Mouse (Mus musculus) liver, embryonic 15.5 days (tissue): ENCODE measurements at regions not wholly inside any gene's neighbourhood (a gene's known extent, or its start where the extent isn't known, plus 50 kb on each side); places are given as distances from the start of the nearest gene placed in this dataset.

ENCODE experiments used
- ATAC-seq: fragments of 200-750 bp; cut with Nextera tagmentation; 2 replicates; pipeline ENCODE4 v1.8.0; 2017; ENCODE audit warnings: moderate number of reproducible peaks, mild to moderate bottlenecking, moderate library complexity; ENCODE audit not compliant: insufficient read depth
- H3K27ac ChIP-seq: fragments of 300-500 bp; sonication (generic); replicated peaks from 2 replicates; pipeline ENCODE4 v1.5.1; 2015; ENCODE audit warnings: mild to moderate bottlenecking, inconsistent platforms
- H3K27me3 ChIP-seq: fragments of 300-500 bp; sonication (generic); 2 replicates; pipeline ENCODE4 v1.6.1; 2015; ENCODE audit warnings: mild to moderate bottlenecking, inconsistent platforms
- H3K36me3 ChIP-seq: fragments of 300-500 bp; sonication (generic); replicated peaks from 2 replicates; pipeline ENCODE4 v1.6.1; 2015; ENCODE audit warnings: moderate library complexity, mild to moderate bottlenecking, inconsistent platforms
- H3K4me1 ChIP-seq: fragments of 300-500 bp; sonication (generic); replicated peaks from 2 replicates; pipeline ENCODE4 v1.6.1; 2015; ENCODE audit warnings: inconsistent platforms
- H3K4me2 ChIP-seq: fragments of 300-500 bp; sonication (generic); 2 replicates; pipeline ENCODE4 v1.6.1; 2015; ENCODE audit warnings: moderate library complexity, mild to moderate bottlenecking, inconsistent platforms
- H3K4me3 ChIP-seq: fragments of 300-500 bp; sonication (generic); replicated peaks from 2 replicates; pipeline ENCODE4 v1.5.1; 2015; ENCODE audit warnings: mild to moderate bottlenecking, inconsistent platforms
- H3K9ac ChIP-seq: fragments of 300-500 bp; sonication (generic); 2 replicates; pipeline ENCODE4 v1.6.1; 2015; ENCODE audit warnings: moderate library complexity, mild to moderate bottlenecking, inconsistent platforms
- H3K9me3 ChIP-seq: fragments of 300-500 bp; sonication (generic); replicated peaks from 2 replicates; pipeline ENCODE4 v1.6.1; 2016; ENCODE audit warnings: inconsistent platforms
- WGBS: fragments of 180-500 bp; shearing (Covaris S2); methylation state at CpG from one replicate; pipeline ENCODE4 v1.1.7; 2015; ENCODE audit warnings: mixed read lengths; ENCODE audit not compliant: insufficient replicate concordance; 5-methylcytosine and 5-hydroxymethylcytosine counted together

- Histone ChIP-seq H3K36me3 (no peaks in the 10 kb centered on the region), H3K4me1 (no peaks in the 10 kb centered on the region), H3K27me3 (no peaks in the 10 kb centered on the region), H3K4me3 (no peak overlapping the region), H3K9ac (no peak overlapping the region), H3K9me3 (no peaks in the 10 kb centered on the region), H3K4me2 (no peak overlapping the region), H3K27ac (no peak overlapping the region)
- WGBS: 37% methylated on average over 7 of the region's 7 CpGs
- no peak for ATAC-seq
Observed at GRCm38 (mm10) chr3:130936336-130936735, 173.9 kb upstream of the Lef1 start.

GRCm38 (mm10) chr3:130935926-130936315, 174.3 kb upstream of the Lef1 start:
- H3K9ac ChIP-seq: no peak overlapping the region
- H3K9me3 ChIP-seq: no peaks in the 10 kb centered on the region
- no peak overlapping the region for H3K4me3 ChIP-seq
- no peaks in the 10 kb centered on the region for H3K27me3 ChIP-seq
- ATAC-seq: no peak
- H3K36me3 ChIP-seq: no peaks in the 10 kb centered on the region
- H3K4me2 ChIP-seq: no peak overlapping the region
- WGBS: 68% methylated on average over 11 of the region's 11 CpGs
- H3K4me1 ChIP-seq: no peaks in the 10 kb centered on the region
- H3K27ac ChIP-seq: no peak overlapping the region

DNA sequence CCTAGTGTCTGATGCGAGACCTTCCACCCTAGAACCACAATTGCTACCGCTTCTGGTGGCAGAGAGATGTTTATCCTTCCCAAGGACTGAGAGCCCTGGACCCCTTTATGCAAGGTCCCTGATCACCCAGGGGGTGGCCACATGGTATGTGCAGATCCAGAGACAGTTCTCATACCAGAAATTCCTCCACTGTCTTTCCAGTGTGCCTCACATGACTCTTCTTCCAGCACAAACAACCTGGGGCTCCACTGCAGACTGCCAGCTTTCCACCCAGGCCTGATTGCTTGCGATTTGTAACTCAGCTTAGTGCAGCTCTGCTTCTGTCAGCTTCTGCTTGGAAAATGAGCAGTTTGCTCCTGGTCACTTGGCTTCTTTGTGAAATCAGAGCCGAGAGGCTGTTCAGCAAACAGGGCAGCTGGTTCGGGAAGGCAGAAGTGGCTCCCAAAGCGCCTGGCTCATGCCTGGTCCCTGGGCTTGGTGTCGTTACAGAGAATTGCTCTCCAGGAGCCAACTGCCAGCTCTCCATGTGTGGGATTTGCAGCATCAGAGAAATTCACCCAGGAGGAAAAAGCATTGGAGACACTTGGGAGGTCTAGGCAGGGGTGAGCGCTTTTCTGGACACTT, 174.9 kb upstream of the Lef1 start:
- no peaks in the 10 kb centered on the region for H3K36me3 ChIP-seq
- no peaks in the 10 kb centered on the region for H3K27me3 ChIP-seq
- H3K4me1 ChIP-seq: no peaks in the 10 kb centered on the region
- no peaks in the 10 kb centered on the region for H3K9me3 ChIP-seq
- no peak overlapping the region for H3K4me2 ChIP-seq
- ATAC-seq: no peak
- H3K4me3 ChIP-seq: no peak overlapping the region
- no peak overlapping the region for H3K9ac ChIP-seq
- H3K27ac ChIP-seq: no peak overlapping the region
- 50% methylated on average over 8 of the region's 8 CpGs for WGBS

DNA sequence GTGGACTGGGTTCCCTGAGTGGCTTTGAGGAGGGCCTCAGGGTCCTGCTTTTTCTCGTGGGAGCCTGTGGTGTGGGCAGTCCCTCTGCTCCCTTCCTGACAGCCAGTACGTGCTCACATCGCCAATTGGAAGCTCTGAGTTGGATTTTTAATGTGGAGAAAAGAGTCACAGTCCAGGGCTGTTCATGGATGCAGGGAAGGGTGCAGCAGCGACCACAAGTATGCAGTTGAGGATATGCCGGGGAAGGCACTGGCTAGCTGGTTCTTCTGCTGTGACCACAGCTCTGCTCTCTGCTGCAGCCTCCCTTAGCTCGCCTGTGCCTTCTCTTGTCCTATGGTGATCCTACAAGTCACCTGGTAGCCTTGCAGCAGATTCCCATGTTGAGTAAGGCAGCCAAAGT, 177.5 kb upstream of the Lef1 start:
- H3K27me3 ChIP-seq: no peaks in the 10 kb centered on the region
- H3K9me3 ChIP-seq: no peaks in the 10 kb centered on the region
- no peaks in the 10 kb centered on the region for H3K4me1 ChIP-seq
- no peak overlapping the region for H3K9ac ChIP-seq
- H3K4me3 ChIP-seq: no peak overlapping the region
- no peaks in the 10 kb centered on the region for H3K36me3 ChIP-seq
- H3K4me2 ChIP-seq: no peak overlapping the region
- no peak for ATAC-seq
- WGBS: 50% methylated on average over 6 of the region's 6 CpGs
- H3K27ac ChIP-seq: no peak overlapping the region

DNA sequence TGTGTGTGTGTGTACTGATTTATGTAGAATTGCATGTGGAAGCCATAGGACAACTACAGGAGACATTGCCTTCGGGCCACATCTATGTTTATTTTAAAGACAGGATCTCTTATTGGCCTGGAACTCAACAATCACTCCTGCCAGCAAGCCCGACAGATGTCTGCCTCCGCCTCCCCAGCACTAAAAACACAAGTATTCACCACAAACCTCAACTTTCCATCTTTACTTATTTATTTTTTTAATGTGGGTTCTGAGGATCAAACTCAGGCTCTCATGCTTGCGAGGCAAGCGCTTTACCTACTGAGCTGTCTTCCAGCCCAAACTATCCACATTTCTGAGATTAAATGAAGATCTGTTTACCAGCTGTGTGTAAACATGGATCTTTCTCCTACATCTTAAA, 178.0 kb upstream of the Lef1 start:
- Histone ChIP-seq H3K4me1 (no peaks in the 10 kb centered on the region), H3K27ac (no peak overlapping the region), H3K36me3 (no peaks in the 10 kb centered on the region), H3K9ac (no peak overlapping the region), H3K9me3 (no peaks in the 10 kb centered on the region), H3K4me3 (no peak overlapping the region), H3K27me3 (no peaks in the 10 kb centered on the region), H3K4me2 (no peak overlapping the region)
- WGBS: 55% methylated on average over 5 of the region's 5 CpGs
- no peak for ATAC-seq

GRCm38 (mm10) chr3:130925000-130925399, 185.3 kb upstream of the Lef1 start:
- H3K4me2 ChIP-seq: no peak overlapping the region
- WGBS: 67% methylated on average over 5 of the region's 5 CpGs
- no peak overlapping the region for H3K9ac ChIP-seq
- no peaks in the 10 kb centered on the region for H3K27me3 ChIP-seq
- no peak for ATAC-seq
- H3K4me1 ChIP-seq: no peaks in the 10 kb centered on the region
- H3K4me3 ChIP-seq: no peak overlapping the region
- no peaks in the 10 kb centered on the region for H3K9me3 ChIP-seq
- no peak overlapping the region for H3K27ac ChIP-seq
- no peaks in the 10 kb centered on the region for H3K36me3 ChIP-seq

DNA sequence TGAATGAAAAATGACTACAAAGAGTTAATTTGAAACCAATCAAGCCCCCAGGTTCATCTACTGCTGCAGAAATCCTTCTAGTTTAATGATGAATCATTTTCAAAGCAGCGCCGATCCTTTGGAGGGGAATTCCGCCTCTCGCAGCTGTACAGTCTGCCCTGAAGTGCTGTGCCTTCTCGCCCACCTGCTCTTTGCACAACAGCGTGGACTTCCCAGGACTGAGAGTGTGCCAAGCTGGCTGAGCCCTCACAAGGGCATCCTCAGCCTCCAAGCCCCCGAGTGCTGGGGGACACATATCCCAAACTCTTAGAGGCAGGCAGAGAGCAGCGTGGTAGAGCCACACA, 186.7 kb upstream of the Lef1 start:
- Histone ChIP-seq H3K9me3 (no peaks in the 10 kb centered on the region), H3K4me1 (no peaks in the 10 kb centered on the region), H3K9ac (no peak overlapping the region), H3K36me3 (no peaks in the 10 kb centered on the region), H3K27me3 (no peaks in the 10 kb centered on the region), H3K27ac (no peak overlapping the region), H3K4me2 (no peak overlapping the region), H3K4me3 (no peak overlapping the region)
- no peak for ATAC-seq
- WGBS: 66% methylated on average over 8 of the region's 8 CpGs

DNA sequence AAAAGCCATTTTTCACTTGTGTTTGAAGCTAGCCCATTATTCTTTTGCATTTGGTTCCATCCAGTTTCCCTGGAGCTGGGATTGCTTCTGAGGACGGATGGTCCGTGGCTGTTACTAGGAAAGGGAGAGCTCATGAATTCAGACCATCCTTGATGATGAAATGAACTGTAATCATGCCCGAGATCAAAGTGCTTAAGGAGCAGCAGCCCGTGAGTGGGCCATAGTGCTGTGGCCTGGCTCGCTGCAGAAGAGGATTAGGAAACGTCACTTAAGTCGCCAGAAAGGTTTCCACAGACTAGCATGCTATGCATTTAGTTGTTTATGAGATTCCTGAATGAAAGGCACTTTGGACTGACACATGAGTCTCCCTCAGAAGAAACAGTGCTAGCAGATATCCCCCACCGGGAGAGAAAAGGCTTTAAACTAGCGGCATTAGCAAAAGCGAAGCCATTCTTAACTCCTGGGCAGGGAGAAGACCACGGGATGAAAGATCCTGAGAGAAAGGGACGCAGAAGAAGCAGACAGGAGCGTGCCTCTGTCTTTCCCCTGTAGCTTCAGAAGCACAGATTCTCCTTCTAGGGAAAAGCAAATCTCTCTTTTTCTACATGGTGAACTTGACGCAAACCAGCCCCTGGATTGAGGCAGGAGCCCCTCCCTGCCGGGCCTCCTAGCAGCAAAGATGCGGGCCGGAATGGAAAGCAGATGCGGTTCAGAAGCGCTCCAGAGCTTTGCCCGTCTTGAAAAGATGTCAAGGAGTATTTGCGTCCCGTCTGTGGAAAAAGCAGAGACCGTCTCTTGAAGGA, 187.3 kb upstream of the Lef1 start:
- no peak overlapping the region for H3K4me2 ChIP-seq
- WGBS: 40% methylated on average over 23 of the region's 23 CpGs

GRCm38 (mm10) chr3:130921621-130922245, 188.5 kb upstream of the Lef1 start:
- Histone ChIP-seq H3K27me3 (no peaks in the 10 kb centered on the region), H3K4me3 (no peak overlapping the region), H3K4me1 (no peaks in the 10 kb centered on the region), H3K9me3 (no peaks in the 10 kb centered on the region), H3K4me2 (no peak overlapping the region), H3K9ac (no peak overlapping the region), H3K27ac (no peak overlapping the region), H3K36me3 (no peaks in the 10 kb centered on the region)
- 75% methylated on average over 9 of the region's 9 CpGs for WGBS
- no peak for ATAC-seq

More for the DNA sequence above, 187.3 kb upstream of the Lef1 start:
- no peaks in the 10 kb centered on the region for H3K9me3 ChIP-seq
- H3K27ac ChIP-seq: no peak overlapping the region
- no peak overlapping the region for H3K4me3 ChIP-seq
- ATAC-seq: no peak
- H3K9ac ChIP-seq: no peak overlapping the region
- H3K27me3 ChIP-seq: no peaks in the 10 kb centered on the region
- no peaks in the 10 kb centered on the region for H3K36me3 ChIP-seq
- no peaks in the 10 kb centered on the region for H3K4me1 ChIP-seq

- Histone ChIP-seq H3K36me3 (no peaks in the 10 kb centered on the region), H3K9me3 (no peaks in the 10 kb centered on the region), H3K4me2 (no peak overlapping the region), H3K4me1 (no peaks in the 10 kb centered on the region), H3K27me3 (no peaks in the 10 kb centered on the region), H3K27ac (no peak overlapping the region), H3K9ac (no peak overlapping the region), H3K4me3 (no peak overlapping the region)
- WGBS: 65% methylated on average over 7 of the region's 7 CpGs
- ATAC-seq: no peak
Observed at GRCm38 (mm10) chr3:130913812-130914211, 183.6 kb upstream of the Rpl34 start.

DNA sequence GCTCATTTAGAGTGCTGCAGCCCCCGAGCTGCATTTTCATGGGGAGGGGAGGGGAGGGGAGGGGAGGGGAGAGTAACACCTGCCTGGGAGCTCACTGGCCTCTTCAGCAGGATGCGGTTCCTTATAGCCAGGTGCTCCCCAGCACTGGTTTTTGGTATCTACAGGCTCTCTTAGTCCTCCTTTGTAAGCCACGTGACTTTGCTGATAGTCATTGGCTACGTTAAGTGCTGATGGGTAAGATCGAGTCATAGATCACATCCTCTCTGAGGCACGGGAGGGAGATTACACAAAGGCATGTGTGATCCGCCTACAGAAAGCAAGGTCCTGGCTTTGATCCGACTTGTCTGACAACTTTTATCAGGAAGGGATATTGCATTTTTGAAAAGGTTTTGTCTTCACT, 174.9 kb upstream of the Rpl34 start:
- Histone ChIP-seq H3K27ac (no peak overlapping the region), H3K9me3 (no peaks in the 10 kb centered on the region), H3K4me1 (no peaks in the 10 kb centered on the region), H3K27me3 (no peaks in the 10 kb centered on the region), H3K4me3 (no peak overlapping the region), H3K9ac (no peak overlapping the region), H3K36me3 (no peaks in the 10 kb centered on the region), H3K4me2 (no peak overlapping the region)
- 39% methylated on average over 8 of the region's 8 CpGs for WGBS
- ATAC-seq: no peak
